Mouse (Mus musculus) megakaryocyte, embryonic 14.5 days (primary cell): ENCODE measurements around the gene Nsun6.

Experiments used
- FLI1 ChIP-seq: IDR thresholded peaks from 2 replicates; pipeline ENCODE4 v1.6.1; 2012; ENCODE audit warnings: low read length, inconsistent platforms, mixed read lengths
- GATA1 ChIP-seq: IDR thresholded peaks from 3 replicates; pipeline ENCODE4 v1.6.1; 2012; ENCODE audit warnings: mixed read lengths, low read length, inconsistent platforms, borderline replicate concordance

- no peak for TF ChIP-seq GATA1
- no peak for TF ChIP-seq FLI1
Measured at GRCm38 (mm10) chr2:14997836-14998235, 57.0 kb downstream of the Nsun6 start.
